Mouse (Mus musculus): ENCODE results near the gene Ctr9.
A peak's percentile ranks its signal among the peaks of the same experiment; 100 is the strongest.

Gene Ctr9

GRCm38 (mm10) chr7:111048920-111049319 is 20.2 kb downstream of the Ctr9 start:
- DNase-seq, result no peak

GRCm38 (mm10) chr7:111049652-111050421 is 21.1 kb downstream of the Ctr9 start:
- peak; percentile 67 to 81 for DNase-seq

GRCm38 (mm10) chr7:111055221-111055620 is 26.5 kb downstream of the Ctr9 start:
- no peak for DNase-seq

- no peak for DNase-seq
These were observed 27.4 kb downstream of the Ctr9 start for GRCm38 (mm10) chr7:111055984-111056657.

GRCm38 (mm10) chr7:111059527-111059926 is 30.8 kb downstream of the Ctr9 start:
- DNase-seq, result no peak

- DNase-seq, result no peak
These were observed 34.2 kb downstream of the Ctr9 start for GRCm38 (mm10) chr7:111062971-111063370.

GRCm38 (mm10) chr7:111068181-111068580 is 39.4 kb downstream of the Ctr9 start:
- no peak for DNase-seq

- DNase-seq, result no peak
These were observed 40.9 kb downstream of the Ctr9 start for GRCm38 (mm10) chr7:111069439-111070166.

- no peak for DNase-seq
These were observed 41.4 kb downstream of the Ctr9 start for GRCm38 (mm10) chr7:111070167-111070496.

- DNase-seq, result no peak
These were observed 43.7 kb downstream of the Ctr9 start for GRCm38 (mm10) chr7:111072410-111072809.

GRCm38 (mm10) chr7:111075288-111075687 is 46.5 kb downstream of the Ctr9 start:
- no peak for DNase-seq

- no peak for DNase-seq
These were observed 49.5 kb downstream of the Ctr9 start for GRCm38 (mm10) chr7:111078271-111078670.

GRCm38 (mm10) chr7:111080026-111080425 is 51.3 kb downstream of the Ctr9 start:
- DNase-seq, result no peak

GRCm38 (mm10) chr7:111080876-111081275 is 52.1 kb downstream of the Ctr9 start:
- DNase-seq, result no peak

- DNase-seq, result peak; percentile 89 to 91
These were observed 53.5 kb downstream of the Ctr9 start for GRCm38 (mm10) chr7:111082043-111082821.

- DNase-seq, result peak; percentile 98 to 99
These were observed 54.3 kb downstream of the Ctr9 start, which contains the start of gene Eif4g2 for GRCm38 (mm10) chr7:111082822-111083732. Gene Eif4g2 (minus strand): TSS chr7:111083030.

- no peak for DNase-seq
These were observed 55.0 kb downstream of the Ctr9 start for GRCm38 (mm10) chr7:111083733-111084120.

GRCm38 (mm10) chr7:111084443-111084842 is 55.7 kb downstream of the Ctr9 start:
- DNase-seq, result no peak

GRCm38 (mm10) chr7:111085153-111085552 is 56.4 kb downstream of the Ctr9 start:
- no peak for DNase-seq

- no peak for DNase-seq
These were observed 66.4 kb downstream of the Ctr9 start for GRCm38 (mm10) chr7:111095169-111095568.

GRCm38 (mm10) chr7:111098196-111098595 is 69.4 kb downstream of the Ctr9 start:
- DNase-seq, result no peak
